Mouse (Mus musculus): ENCODE data around the gene Crlf3. TPM values are rescaled to one million over a fixed set of nuclear protein-coding genes. Genes with fewer than 3 reads are reported as not detected.

Gene Crlf3
- total and polyA plus RNA-seq, 3 experiments = 106 to 152 (median 114) TPM

DNA sequence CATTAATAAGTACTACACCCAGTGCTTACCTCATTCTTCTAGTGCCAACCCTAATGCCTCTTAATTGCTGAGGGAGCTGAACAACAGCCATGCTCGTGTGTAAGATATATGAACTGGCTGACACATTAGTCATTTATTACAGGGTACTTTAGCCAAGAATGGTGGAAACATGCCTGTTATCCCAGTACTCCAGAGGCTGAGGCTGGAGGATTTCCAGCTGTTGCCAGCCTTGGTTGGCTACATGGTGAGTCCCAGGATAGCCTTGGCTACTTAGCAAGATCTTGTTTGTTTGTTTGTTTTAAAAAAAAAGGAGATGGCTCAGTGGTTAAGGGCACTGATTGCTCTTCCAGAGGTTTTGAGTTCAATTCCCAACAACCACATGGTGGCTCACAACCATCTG, 2.0 kb downstream of the Crlf3 start:
- H3K79me2 ChIP-seq (replicated peaks; ENCODE audit: control insufficient read depth, extremely low read depth, insufficient read depth, poor library complexity, severe bottlenecking) = peaks cover 62% of the 10 kb centered on the region
- peak overlapping the region; percentile 4 to 46 (median 23) for H3K4me3 ChIP-seq (replicated peaks in 1 of 3; ENCODE audit: low read depth in 2 of 3, low read length in 2 of 3, poor library complexity in 1 of 3)
- H3K27me3 ChIP-seq (replicated peaks) = no peaks in the 10 kb centered on the region
- dilution Hi-C loops (cut with MboI; ENCODE audit: extremely low pct_ligation_motif_present, extremely low pct_unique_long_range_greater_than_20kb, low sequenced_read_pairs) (no loop called here), in situ Hi-C loops (cut with MboI; ENCODE audit: low pct_ligation_motif_present, low pct_unique_long_range_greater_than_20kb, low sequenced_read_pairs) (no loop called here)
- TF ChIP-seq TCF12 (IDR thresholded peaks at IDR 0.05; ENCODE audit: low read depth, low read length) (no peak), TBP (conservative IDR thresholded peaks at IDR 0.05; ENCODE audit: low read depth, low read length) (no peak), MYC (IDR thresholded peaks at IDR 0.05; ENCODE audit: low read depth, low read length) (peak; percentile 48; the same call in 1 of the 2 replicates), UBTF (IDR thresholded peaks at IDR 0.05; ENCODE audit: low read depth, low read length) (no peak), ETS1 (conservative IDR thresholded peaks at IDR 0.05; ENCODE audit: low read depth, low read length) (no peak), RCOR1 (conservative IDR thresholded peaks at IDR 0.05; ENCODE audit: low read depth, low read length) (no peak), MAFK (IDR thresholded peaks at IDR 0.05; ENCODE audit: insufficient replicate concordance, low read length) (no peak), ELF1 (IDR thresholded peaks at IDR 0.05; ENCODE audit: low read depth, low read length) (no peak), CHD2 (IDR thresholded peaks at IDR 0.05; ENCODE audit: low read length) (0 out of 2 replicates have a peak, but pooled peaks have one; percentile 4), MXI1 (IDR thresholded peaks at IDR 0.05; ENCODE audit: low read depth, low read length) (no peak), USF2 (conservative IDR thresholded peaks at IDR 0.05; ENCODE audit: low read depth, low read length) (no peak), ZMIZ1 (IDR thresholded peaks at IDR 0.05; ENCODE audit: low read depth, low read length) (no peak), MEF2A (IDR thresholded peaks at IDR 0.05; ENCODE audit: borderline replicate concordance, low read depth, low read length) (no peak), POLR2AphosphoS2 (IDR thresholded peaks at IDR 0.05; ENCODE audit: low read depth, low read length) (no peak), RAD21 (IDR thresholded peaks at IDR 0.05; ENCODE audit: low read depth, low read length) (no peak), JUN (IDR thresholded peaks at IDR 0.05; ENCODE audit: insufficient read depth, low read depth, low read length) (no peak), HCFC1 (IDR thresholded peaks at IDR 0.05; ENCODE audit: low read depth, low read length) (0 out of 2 replicates have a peak, but pooled peaks have one; percentile 7), USF1 (IDR thresholded peaks at IDR 0.05; ENCODE audit: low read depth, low read length) (no peak), ZNF384 (IDR thresholded peaks at IDR 0.05; ENCODE audit: low read depth, low read length) (no peak), SMC3 (IDR thresholded peaks at IDR 0.05; ENCODE audit: low read depth, low read length) (no peak), MAX (IDR thresholded peaks at IDR 0.05; ENCODE audit: low read length) (0 out of 2 replicates have a peak, but pooled peaks have one; percentile 20), NRF1 (IDR thresholded peaks at IDR 0.05; ENCODE audit: low read depth, low read length) (no peak), GABPA (IDR thresholded peaks at IDR 0.05; ENCODE audit: insufficient replicate concordance, low read depth, low read length) (no peak), KAT2A (IDR thresholded peaks at IDR 0.05; ENCODE audit: insufficient replicate concordance, low read length) (no peak), NELFE (IDR thresholded peaks at IDR 0.05; ENCODE audit: low read depth, low read length) (no peak), ZKSCAN1 (IDR thresholded peaks at IDR 0.05; ENCODE audit: borderline replicate concordance, low read depth, low read length) (no peak), PAX5 (IDR thresholded peaks at IDR 0.05; ENCODE audit: low read length) (no peak)
- peak overlapping the region; percentile 99 for H3K9ac ChIP-seq (ENCODE audit: insufficient read depth, low read depth)
- peak overlapping the region; percentile 27 for H3K27ac ChIP-seq (ENCODE audit: insufficient read depth, low read depth)
- H3K4me2 ChIP-seq (ENCODE audit: insufficient read depth, low read depth, poor library complexity, severe bottlenecking) = peak overlapping the region; percentile 99
- H3K9me3 ChIP-seq (replicated peaks; ENCODE audit: low read length) = peaks cover 8% of the 10 kb centered on the region
- H3K36me3 ChIP-seq (replicated peaks in 1 of 2; ENCODE audit: control insufficient read depth in 1 of 2, insufficient read depth in 1 of 2, low read length in 1 of 2) = peaks cover 2 to 22% of the 10 kb centered on the region in 2 experiments
- no peak for DNase-seq (ENCODE audit: extremely low read depth)
- H3K4me1 ChIP-seq (ENCODE audit: control insufficient read depth in 1 of 2, insufficient read depth in 2 of 2) = peaks cover 2 to 46% of the 10 kb centered on the region in 2 experiments; a peak in 3 of 4 replicates

Data from CH12.LX (cell line).